Mouse (Mus musculus): ENCODE measurements around the gene Nudt2.

Nudt2 gene

GRCm38 (mm10) chr4:41495076-41495475 is 30.1 kb downstream of the Nudt2 start:
- no peak for DNase-seq

- peak; percentile 39 for DNase-seq
Measured at GRCm38 (mm10) chr4:41495850-41496249, 30.9 kb downstream of the Nudt2 start.

- no peak for DNase-seq
Measured at GRCm38 (mm10) chr4:41497046-41497445, 32.1 kb downstream of the Nudt2 start.

- no peak for DNase-seq
Measured at GRCm38 (mm10) chr4:41497579-41497978, 32.6 kb downstream of the Nudt2 start.

- DNase-seq: no peak
Measured at GRCm38 (mm10) chr4:41497995-41498845, 33.3 kb downstream of the Nudt2 start.

- DNase-seq: no peak
Measured at GRCm38 (mm10) chr4:41498921-41499391, 34.0 kb downstream of the Nudt2 start.

- DNase-seq: no peak
Measured at GRCm38 (mm10) chr4:41499619-41500018, 34.7 kb downstream of the Nudt2 start.

- DNase-seq: no peak
Measured at GRCm38 (mm10) chr4:41500787-41501186, 35.8 kb downstream of the Nudt2 start.

GRCm38 (mm10) chr4:41502171-41502940 is 37.4 kb downstream of the Nudt2 start:
- peak; percentile 58 for DNase-seq

GRCm38 (mm10) chr4:41502986-41503412 is 38.0 kb downstream of the Nudt2 start, which contains the start of gene AI464131:
AI464131 (minus strand) TSS chr4:41503076.
- peak; percentile 99 for DNase-seq

GRCm38 (mm10) chr4:41504325-41504724 is 39.4 kb downstream of the Nudt2 start:
- no peak for DNase-seq

- peak; percentile 52 for DNase-seq
Measured at GRCm38 (mm10) chr4:41505131-41505551, 40.2 kb downstream of the Nudt2 start.

GRCm38 (mm10) chr4:41506156-41506555 is 41.2 kb downstream of the Nudt2 start:
- peak; percentile 72 for DNase-seq

- DNase-seq: peak; percentile 89
Measured at GRCm38 (mm10) chr4:41506906-41507305, 42.0 kb downstream of the Nudt2 start.

GRCm38 (mm10) chr4:41507326-41507924 is 42.5 kb downstream of the Nudt2 start:
- DNase-seq: no peak

GRCm38 (mm10) chr4:41507998-41508397 is 43.0 kb downstream of the Nudt2 start:
- DNase-seq: no peak

- DNase-seq: no peak
Measured at GRCm38 (mm10) chr4:41513309-41513708, 48.4 kb downstream of the Nudt2 start.

GRCm38 (mm10) chr4:41513714-41514113 is 48.8 kb downstream of the Nudt2 start:
- no peak for DNase-seq

- no peak for DNase-seq
Measured at GRCm38 (mm10) chr4:41517233-41517632, 52.3 kb downstream of the Nudt2 start, which contains the start of gene 1110017D15Rik. 1110017D15Rik (minus strand) TSS chr4:41517333.

GRCm38 (mm10) chr4:41518349-41518748 is 53.4 kb downstream of the Nudt2 start:
- no peak for DNase-seq

GRCm38 (mm10) chr4:41519195-41519594 is 54.2 kb downstream of the Nudt2 start:
- no peak for DNase-seq

GRCm38 (mm10) chr4:41520641-41521040 is 55.7 kb downstream of the Nudt2 start:
- DNase-seq: no peak

- DNase-seq: no peak
Measured at GRCm38 (mm10) chr4:41522136-41522535, 57.2 kb downstream of the Nudt2 start.

All from lung, postnatal 14 days (tissue).